Mouse (Mus musculus): Measurements from ENCODE around the gene Mtpn. TPM values are rescaled to one million over a fixed set of nuclear protein-coding genes. Genes with fewer than 3 reads are reported as not detected.

Mtpn gene
- polyA plus RNA-seq (2012; rRNA removed) = 122 and 142 TPM in 2 replicates

GRCm38 (mm10) chr6:35539304-35540009 lies at the start of gene Mtpn:
Mtpn (minus strand) TSS chr6:35539888.

Other genes with a start within 250 kb of the Mtpn start
- gene Slc13a4, start 231.8 kb downstream of the Mtpn start, polyA plus RNA-seq (2012; rRNA removed) = 0.08 TPM in 1 of 2 replicates, not detected in the other
- gene Fam180a, start 213.7 kb downstream of the Mtpn start, polyA plus RNA-seq (2012; rRNA removed) = 0.17 and 0.28 TPM in 2 replicates

Data from colon, adult 2 months (tissue).